Mouse (Mus musculus) liver, embryonic 14.5 days (tissue): Measurements from ENCODE around the gene Emc3. TPM values are rescaled to one million over a fixed set of nuclear protein-coding genes. Genes with fewer than 3 reads are reported as not detected.

ENCODE experiments used
- ATAC-seq: fragments of 200-750 bp; cut with Nextera tagmentation; 2 replicates; pipeline ENCODE4 v1.8.0; 2017; ENCODE audit warnings: moderate number of reproducible peaks, mild to moderate bottlenecking, moderate library complexity; ENCODE audit not compliant: insufficient read depth
- DNase-seq, 3 experiments: peaks; one replicate each; pipeline ENCODE4 v3.0.0-alpha.2; 2012 to 2013; ENCODE audit warnings: low read depth in 3 of 3, low spot score in 3 of 3
- H3K27ac ChIP-seq: fragments of 300-500 bp; sonication (generic); 2 replicates; pipeline ENCODE4 v1.5.1; 2014; ENCODE audit warnings: moderate library complexity, mild to moderate bottlenecking, control low read depth, inconsistent platforms
- H3K27me3 ChIP-seq: fragments of 300-500 bp; sonication (generic); 2 replicates; pipeline ENCODE4 v1.6.1; 2014; ENCODE audit warnings: mild to moderate bottlenecking, low read length, moderate library complexity; ENCODE audit not compliant: control insufficient read depth, insufficient read depth
- H3K36me3 ChIP-seq: fragments of 300-500 bp; sonication (generic); replicated peaks from 2 replicates; pipeline ENCODE4 v1.6.1; 2014; ENCODE audit warnings: low read depth; ENCODE audit not compliant: control insufficient read depth, insufficient read depth
- H3K4me1 ChIP-seq, 2 experiments: fragments of 200-500 bp in 1 of 2; fragments of 300-500 bp in 1 of 2; sonication (generic) in 1 of 2; replicated peaks; 2 replicates each; pipeline ENCODE4 v1.6.1; 2012 to 2014; ENCODE audit warnings: antibody characterized with exemption in 1 of 2, inconsistent platforms in 1 of 2, low read length in 1 of 2; ENCODE audit not compliant: control insufficient read depth in 2 of 2, insufficient read depth in 2 of 2
- H3K4me2 ChIP-seq: fragments of 300-500 bp; sonication (generic); 2 replicates; pipeline ENCODE4 v1.6.1; 2014; ENCODE audit warnings: low read depth, mild to moderate bottlenecking, control low read depth, moderate library complexity
- H3K4me3 ChIP-seq, 2 experiments: fragments of 200-500 bp in 1 of 2; fragments of 300-500 bp in 1 of 2; sonication (generic) in 1 of 2; 2 replicates each; pipeline ENCODE4 v1.5.1; 2012 to 2014; ENCODE audit warnings: low read depth in 2 of 2, low read length in 2 of 2, mild to moderate bottlenecking in 2 of 2, control low read depth in 1 of 2, inconsistent platforms in 1 of 2, moderate library complexity in 1 of 2; ENCODE audit not compliant: insufficient read depth in 1 of 2
- H3K9ac ChIP-seq: fragments of 300-500 bp; sonication (generic); replicated peaks from 2 replicates; pipeline ENCODE4 v1.6.1; 2014; ENCODE audit warnings: mild to moderate bottlenecking, control low read depth, moderate library complexity
- H3K9me3 ChIP-seq: fragments of 300-500 bp; sonication (generic); 2 replicates; pipeline ENCODE4 v1.6.1; 2016; ENCODE audit warnings: low read length, mixed read lengths; ENCODE audit not compliant: control insufficient read depth
- CTCF ChIP-seq: IDR thresholded peaks from 2 replicates; pipeline ENCODE4 v1.5.1; 2016; ENCODE audit warnings: antibody characterized with exemption, low read depth, control low read depth
- EP300 ChIP-seq: IDR thresholded peaks from 2 replicates; pipeline ENCODE4 v1.6.1; 2016; ENCODE audit warnings: antibody characterized with exemption, low read depth
- WGBS: fragments of 180-500 bp; shearing (Covaris S2); extraction: QIAGEN DNeasy Blood & Tissue Kit; methylation state at CpG from one replicate; pipeline ENCODE4 v1.1.7; 2014; ENCODE audit not compliant: insufficient replicate concordance; 5-methylcytosine and 5-hydroxymethylcytosine counted together
- polyA plus RNA-seq, 2 experiments: library from polyadenylated mRNA; depleted of rRNA in 1 of 2; stranded (reverse) in 1 of 2; unstranded in 1 of 2; fragments of >200 nt; fragmentation: Nextera tagmentation in 1 of 2; extraction: Ambion mirVana in 1 of 2; gene quantifications; 2 replicates each; pipeline versions ENCODE4 v1.2.1 to v1.2.3; 2012 to 2014

Gene Emc3
- polyA plus RNA-seq, 2 experiments, result 20.7 to 41.5 TPM

GRCm38 (mm10) chr6:113543906-113544481 is 12.5 kb upstream of the Emc3 start:
- H3K4me1 ChIP-seq, result peaks cover 0 to 6% of the 10 kb centered on the region in 2 experiments; a peak in 3 of 4 replicates
- TF ChIP-seq EP300 (peak; percentile 20; the same call in 1 of the 2 replicates), CTCF (no peak)
- ATAC-seq (peak; percentile 78), DNase-seq (peak in 1 of 3 experiments; percentile 20)
- no peaks in the 10 kb centered on the region for H3K27me3 ChIP-seq
- peak overlapping the region; percentile 52; the same call in 1 of the 2 replicates for H3K27ac ChIP-seq
- no peaks in the 10 kb centered on the region; the same call in none of the 2 replicates for H3K36me3 ChIP-seq
- 0 out of 2 replicates have a peak overlapping the region, but pooled peaks have one; percentile 18 for H3K9ac ChIP-seq
- 68% methylated on average over 8 of the region's 12 CpGs for WGBS
- H3K9me3 ChIP-seq, result no peaks in the 10 kb centered on the region
- H3K4me2 ChIP-seq, result peak overlapping the region; percentile 28
- no peak overlapping the region for H3K4me3 ChIP-seq

- no peak overlapping the region for H3K4me2 ChIP-seq
- H3K9ac ChIP-seq, result no peak overlapping the region
- 74% methylated on average over 6 of the region's 6 CpGs for WGBS
- H3K27ac ChIP-seq, result no peak overlapping the region
- H3K9me3 ChIP-seq, result no peaks in the 10 kb centered on the region
- peaks cover 0 to 6% of the 10 kb centered on the region in 2 experiments; a peak in 3 of 4 replicates for H3K4me1 ChIP-seq
- peak; percentile 20; the same call in 1 of the 2 replicates for TF ChIP-seq CTCF
- no peak for TF ChIP-seq EP300
- no peak for ATAC-seq
- no peaks in the 10 kb centered on the region for H3K27me3 ChIP-seq
- H3K36me3 ChIP-seq, result peaks cover 10% of the 10 kb centered on the region
- no peak for DNase-seq
- no peak overlapping the region for H3K4me3 ChIP-seq
Measured at GRCm38 (mm10) chr6:113541610-113542009, 10.2 kb upstream of the Emc3 start.

- TF ChIP-seq CTCF, result no peak
- TF ChIP-seq EP300, result no peak
- H3K4me1 ChIP-seq, result peaks cover 6% of the 10 kb centered on the region in 2 experiments
- no peak overlapping the region for H3K4me3 ChIP-seq
- no peak overlapping the region for H3K27ac ChIP-seq
- H3K9ac ChIP-seq, result no peak overlapping the region
- no peaks in the 10 kb centered on the region for H3K9me3 ChIP-seq
- DNase-seq, result no peak
- 79% methylated on average over 7 of the region's 7 CpGs for WGBS
- no peak for ATAC-seq
- no peaks in the 10 kb centered on the region for H3K27me3 ChIP-seq
- no peak overlapping the region for H3K4me2 ChIP-seq
- peaks cover 12% of the 10 kb centered on the region for H3K36me3 ChIP-seq
Measured at GRCm38 (mm10) chr6:113534886-113535285, 3.4 kb upstream of the Emc3 start.

- no peak for ATAC-seq
- Histone ChIP-seq H3K4me2 (peak overlapping the region; percentile 81), H3K4me3 (peak overlapping the region; percentile 88 to 99), H3K9me3 (no peaks in the 10 kb centered on the region), H3K36me3 (peaks cover 3% of the 10 kb centered on the region), H3K4me1 (peaks cover 6% of the 10 kb centered on the region in 2 experiments), H3K27me3 (no peaks in the 10 kb centered on the region), H3K27ac (peak overlapping the region; percentile 60), H3K9ac (peak overlapping the region; percentile 83)
- DNase-seq, result peak in 1 of 3 experiments; percentile 17
- WGBS, result 5% methylated on average over 7 of the region's 7 CpGs
- TF ChIP-seq EP300 (no peak), CTCF (no peak)
Measured at GRCm38 (mm10) chr6:113531840-113532404, 470 bp upstream of the Emc3 start.

GRCm38 (mm10) chr6:113523420-113523819 is 8.0 kb downstream of the Emc3 start:
- TF ChIP-seq CTCF, result no peak
- no peak for TF ChIP-seq EP300
- Histone ChIP-seq H3K9ac (no peak overlapping the region), H3K4me2 (no peak overlapping the region), H3K4me1 (no peaks in the 10 kb centered on the region), H3K4me3 (no peak overlapping the region), H3K36me3 (peaks cover 29% of the 10 kb centered on the region), H3K27ac (no peak overlapping the region), H3K9me3 (no peaks in the 10 kb centered on the region), H3K27me3 (no peaks in the 10 kb centered on the region)
- WGBS, result 75% methylated on average over 8 of the region's 8 CpGs
- ATAC-seq, result no peak
- DNase-seq, result no peak
